Mouse (Mus musculus): ENCODE data around the gene Rbms3. TPM values are rescaled to one million over a fixed set of nuclear protein-coding genes. Genes with fewer than 3 reads are reported as not detected.
A peak's percentile ranks its signal among the peaks of the same experiment; 100 is the strongest.

Rbms3 gene
- total RNA-seq, 2 experiments from 2014 or later: 15.1 to 16.3 TPM

DNA sequence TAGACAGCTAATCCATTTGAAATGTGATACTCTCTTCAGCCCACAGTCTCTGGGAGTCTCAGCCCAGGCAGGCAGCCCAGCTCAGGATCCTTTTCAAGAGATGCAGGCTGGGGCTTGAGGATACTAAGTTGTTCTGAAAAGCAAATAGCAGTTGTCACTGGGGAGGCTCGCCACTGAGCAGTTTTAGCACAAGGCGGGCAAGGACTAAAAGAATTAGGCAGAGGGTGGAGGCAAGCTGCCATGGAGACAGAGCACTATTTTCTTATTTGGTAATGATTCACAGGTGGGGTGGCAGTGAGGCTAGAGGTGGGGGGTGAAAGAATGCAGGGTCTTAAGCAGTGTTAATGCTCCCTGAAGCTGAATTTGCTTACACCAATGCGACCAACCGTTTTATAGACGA lies 249.6 kb downstream of the Rbms3 start:
- no peak for DNase-seq (ENCODE audit: low spot score in 2 of 2)
- Histone ChIP-seq H3K4me3 (no peak overlapping the region), H3K27ac (no peak overlapping the region)
- no peak for TF ChIP-seq CTCF (conservative IDR thresholded peaks at IDR 0.05)

- TF ChIP-seq CTCF (conservative IDR thresholded peaks at IDR 0.05): no peak
- no peak overlapping the region for H3K4me3 ChIP-seq
- no peak overlapping the region for H3K27ac ChIP-seq
- no peak for DNase-seq (ENCODE audit: low spot score in 2 of 2)
Observed at GRCm38 (mm10) chr9:117379448-117379983, 250.2 kb downstream of the Rbms3 start.

- Histone ChIP-seq H3K27ac (no peak overlapping the region), H3K4me3 (no peak overlapping the region)
- no peak for DNase-seq (ENCODE audit: low spot score in 2 of 2)
- TF ChIP-seq CTCF (conservative IDR thresholded peaks at IDR 0.05): no peak
Observed at GRCm38 (mm10) chr9:117378131-117378890, 251.4 kb downstream of the Rbms3 start.

- no peak for TF ChIP-seq CTCF (conservative IDR thresholded peaks at IDR 0.05)
- no peak for DNase-seq (ENCODE audit: low spot score in 2 of 2)
- H3K4me3 ChIP-seq: no peak overlapping the region
Observed at GRCm38 (mm10) chr9:117375776-117376175, 253.9 kb downstream of the Rbms3 start.

GRCm38 (mm10) chr9:117373164-117373741 lies 256.5 kb downstream of the Rbms3 start:
- no peak for DNase-seq (ENCODE audit: low spot score in 2 of 2)
- Histone ChIP-seq H3K4me3 (no peak overlapping the region), H3K27ac (no peak overlapping the region)
- TF ChIP-seq CTCF (conservative IDR thresholded peaks at IDR 0.05): no peak

More at GRCm38 (mm10) chr9:117375776-117376175, 253.9 kb downstream of the Rbms3 start:
- no peak overlapping the region for H3K27ac ChIP-seq

GRCm38 (mm10) chr9:117371980-117372379 lies 257.7 kb downstream of the Rbms3 start:
- peak; percentile 21 to 59 for DNase-seq (ENCODE audit: low spot score in 2 of 2)
- H3K4me3 ChIP-seq: no peak overlapping the region
- no peak for TF ChIP-seq CTCF (conservative IDR thresholded peaks at IDR 0.05)
- no peak overlapping the region for H3K27ac ChIP-seq

DNA sequence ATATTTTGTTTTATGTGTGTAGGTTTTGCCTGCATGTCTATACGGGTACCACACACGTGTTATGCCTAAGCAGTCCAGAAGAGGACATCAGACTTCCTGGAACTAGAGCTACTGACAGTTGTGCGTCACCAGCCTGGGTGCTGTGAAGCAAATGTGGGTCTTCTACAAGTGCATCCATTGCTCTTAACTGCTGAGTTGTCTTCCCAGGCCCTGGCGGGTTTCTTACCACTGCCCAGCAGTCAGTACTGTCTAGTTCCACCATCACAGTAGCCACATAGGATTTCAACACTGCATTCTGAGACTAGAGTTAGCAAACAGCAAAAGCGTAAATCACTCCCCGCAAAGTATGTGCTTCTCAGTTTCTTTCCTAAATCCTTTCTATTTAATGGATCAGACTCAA lies 259.6 kb downstream of the Rbms3 start:
- no peak for TF ChIP-seq CTCF (conservative IDR thresholded peaks at IDR 0.05)
- Histone ChIP-seq H3K27ac (no peak overlapping the region), H3K4me3 (no peak overlapping the region)
- no peak for DNase-seq (ENCODE audit: low spot score in 2 of 2)

- Histone ChIP-seq H3K27ac (no peak overlapping the region), H3K4me3 (no peak overlapping the region)
- no peak for DNase-seq (ENCODE audit: low spot score in 2 of 2)
- TF ChIP-seq CTCF (conservative IDR thresholded peaks at IDR 0.05): no peak
Observed at GRCm38 (mm10) chr9:117368016-117368415, 261.7 kb downstream of the Rbms3 start.

- H3K4me3 ChIP-seq: no peak overlapping the region
- no peak for TF ChIP-seq CTCF (conservative IDR thresholded peaks at IDR 0.05)
- DNase-seq (ENCODE audit: low spot score in 2 of 2): no peak
- H3K27ac ChIP-seq: no peak overlapping the region
Observed at GRCm38 (mm10) chr9:117364610-117365009, 265.1 kb downstream of the Rbms3 start.

GRCm38 (mm10) chr9:117361431-117361830 lies 268.3 kb downstream of the Rbms3 start:
- Histone ChIP-seq H3K27ac (no peak overlapping the region), H3K4me3 (no peak overlapping the region)
- TF ChIP-seq CTCF (conservative IDR thresholded peaks at IDR 0.05): no peak
- no peak for DNase-seq (ENCODE audit: low spot score in 2 of 2)

GRCm38 (mm10) chr9:117356764-117357442 lies 272.8 kb downstream of the Rbms3 start:
- peak; percentile 56 to 81 for DNase-seq (ENCODE audit: low spot score in 2 of 2)
- Histone ChIP-seq H3K4me3 (no peak overlapping the region), H3K27ac (no peak overlapping the region)
- no peak for TF ChIP-seq CTCF (conservative IDR thresholded peaks at IDR 0.05)

DNA sequence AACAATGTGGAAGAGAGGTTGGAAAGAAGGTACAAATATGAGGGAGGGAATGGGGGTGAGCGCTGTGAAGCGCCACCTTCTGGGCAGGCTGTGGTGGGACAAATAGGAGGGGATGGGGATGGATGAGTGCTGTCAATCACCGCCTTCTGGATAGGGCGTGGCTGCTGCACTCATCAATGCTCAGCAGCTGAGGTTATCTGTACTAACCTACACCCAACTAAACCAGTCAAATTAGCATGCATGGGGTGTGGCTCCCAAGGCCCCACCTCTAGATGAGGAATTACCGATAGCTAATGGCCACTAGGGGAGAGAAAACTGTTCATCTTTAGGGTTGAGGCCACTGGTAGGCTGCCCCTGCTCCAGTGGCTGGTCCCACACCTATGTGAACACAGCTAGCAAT lies 274.2 kb downstream of the Rbms3 start:
- Histone ChIP-seq H3K27ac (no peak overlapping the region), H3K4me3 (no peak overlapping the region)
- TF ChIP-seq CTCF (conservative IDR thresholded peaks at IDR 0.05): no peak; the same call in none of the 2 replicates
- no peak for DNase-seq (ENCODE audit: low spot score in 2 of 2)

GRCm38 (mm10) chr9:117342336-117342735 lies 287.4 kb downstream of the Rbms3 start:
- Histone ChIP-seq H3K27ac (no peak overlapping the region), H3K4me3 (no peak overlapping the region)
- DNase-seq (ENCODE audit: low spot score in 2 of 2): no peak
- TF ChIP-seq CTCF (conservative IDR thresholded peaks at IDR 0.05): no peak
